Mouse (Mus musculus) forebrain, embryonic 15.5 days (tissue): ENCODE measurements around the gene Gm37240. TPM values are rescaled to one million over a fixed set of nuclear protein-coding genes. Genes with fewer than 3 reads are reported as not detected.

ENCODE experiments used
- ATAC-seq: fragments of 200-750 bp; cut with Nextera tagmentation; replicated peaks from 2 replicates; pipeline ENCODE4 v1.8.0; 2017; ENCODE audit warnings: mild to moderate bottlenecking, moderate TSS enrichment, moderate library complexity
- H3K27ac ChIP-seq: fragments of 300-500 bp; sonication (generic); replicated peaks from 2 replicates; pipeline ENCODE4 v1.5.1; 2015; ENCODE audit warnings: mild to moderate bottlenecking, inconsistent platforms
- H3K27me3 ChIP-seq: fragments of 300-500 bp; sonication (generic); 2 replicates; pipeline ENCODE4 v1.6.1; 2015; ENCODE audit warnings: inconsistent platforms
- H3K36me3 ChIP-seq: fragments of 300-500 bp; sonication (generic); 2 replicates; pipeline ENCODE4 v1.6.1; 2015; ENCODE audit warnings: mild to moderate bottlenecking, inconsistent platforms
- H3K4me1 ChIP-seq: fragments of 300-500 bp; sonication (generic); 2 replicates; pipeline ENCODE4 v1.6.1; 2015; ENCODE audit warnings: inconsistent platforms
- H3K4me2 ChIP-seq: fragments of 300-500 bp; sonication (generic); replicated peaks from 2 replicates; pipeline ENCODE4 v1.6.1; 2015; ENCODE audit warnings: mild to moderate bottlenecking, inconsistent platforms
- H3K4me3 ChIP-seq: fragments of 300-500 bp; sonication (generic); 2 replicates; pipeline ENCODE4 v1.5.1; 2015; ENCODE audit warnings: mild to moderate bottlenecking, inconsistent platforms
- H3K9ac ChIP-seq: fragments of 300-500 bp; sonication (generic); replicated peaks from 2 replicates; pipeline ENCODE4 v1.6.1; 2015; ENCODE audit warnings: mild to moderate bottlenecking, inconsistent platforms
- H3K9me3 ChIP-seq: fragments of 300-500 bp; sonication (generic); 2 replicates; pipeline ENCODE4 v1.6.1; 2016; ENCODE audit warnings: inconsistent platforms
- WGBS: fragments of 180-500 bp; shearing (Covaris S2); methylation state at CpG from one replicate; pipeline ENCODE4 v1.1.7; 2015; ENCODE audit warnings: mixed read lengths; 5-methylcytosine and 5-hydroxymethylcytosine counted together
- polyA plus RNA-seq: library from polyadenylated mRNA; unstranded; fragments of >200 nt; fragmentation: Nextera tagmentation; extraction: Ambion mirVana; gene quantifications from 2 replicates; pipeline ENCODE4 v1.2.1, GENCODE M21; 2015

The Gm37240 gene
- polyA plus RNA-seq, 1 experiment from 2014 or later, result 2.2 TPM

- Histone ChIP-seq H3K36me3 (no peaks in the 10 kb centered on the region), H3K4me1 (no peaks in the 10 kb centered on the region), H3K4me3 (no peak overlapping the region), H3K9ac (no peak overlapping the region), H3K27ac (no peak overlapping the region), H3K9me3 (no peaks in the 10 kb centered on the region), H3K4me2 (no peak overlapping the region), H3K27me3 (no peaks in the 10 kb centered on the region)
- no peak for ATAC-seq
- WGBS, result 57% methylated on average over 6 of the region's 6 CpGs
These were observed 1350.3 kb downstream of the Gm37240 start for GRCm38 (mm10) chr3:84536987-84537386.

- H3K9me3 ChIP-seq, result no peaks in the 10 kb centered on the region
- H3K4me1 ChIP-seq, result no peaks in the 10 kb centered on the region
- ATAC-seq, result no peak
- H3K4me2 ChIP-seq, result no peak overlapping the region
- H3K9ac ChIP-seq, result no peak overlapping the region
- no peaks in the 10 kb centered on the region for H3K27me3 ChIP-seq
- no peaks in the 10 kb centered on the region for H3K36me3 ChIP-seq
- no peak overlapping the region for H3K4me3 ChIP-seq
- 62% methylated on average over 5 of the region's 5 CpGs for WGBS
- H3K27ac ChIP-seq, result no peak overlapping the region
These were observed 1354.1 kb downstream of the Gm37240 start for GRCm38 (mm10) chr3:84533227-84533626.

GRCm38 (mm10) chr3:84529021-84529420 lies 1358.3 kb downstream of the Gm37240 start:
- no peaks in the 10 kb centered on the region for H3K9me3 ChIP-seq
- no peaks in the 10 kb centered on the region for H3K27me3 ChIP-seq
- no peak overlapping the region for H3K4me2 ChIP-seq
- H3K4me3 ChIP-seq, result no peak overlapping the region
- H3K27ac ChIP-seq, result no peak overlapping the region
- WGBS, result 86% methylated on average over 2 of the region's 2 CpGs
- no peaks in the 10 kb centered on the region for H3K36me3 ChIP-seq
- ATAC-seq, result no peak
- H3K9ac ChIP-seq, result no peak overlapping the region
- H3K4me1 ChIP-seq, result no peaks in the 10 kb centered on the region

- no peaks in the 10 kb centered on the region for H3K36me3 ChIP-seq
- H3K27me3 ChIP-seq, result no peaks in the 10 kb centered on the region
- WGBS, result 90% methylated on average over 1 of the region's 1 CpGs
- H3K4me3 ChIP-seq, result no peak overlapping the region
- no peaks in the 10 kb centered on the region for H3K9me3 ChIP-seq
- no peak overlapping the region for H3K9ac ChIP-seq
- no peak overlapping the region for H3K4me2 ChIP-seq
- no peak for ATAC-seq
- no peaks in the 10 kb centered on the region for H3K4me1 ChIP-seq
- H3K27ac ChIP-seq, result no peak overlapping the region
These were observed 1362.4 kb downstream of the Gm37240 start for GRCm38 (mm10) chr3:84524952-84525351.

- Histone ChIP-seq H3K27ac (no peak overlapping the region), H3K9ac (no peak overlapping the region), H3K9me3 (no peaks in the 10 kb centered on the region), H3K27me3 (no peaks in the 10 kb centered on the region), H3K36me3 (no peaks in the 10 kb centered on the region; the same call in 1 of the 2 replicates), H3K4me2 (no peak overlapping the region), H3K4me1 (0 out of 2 replicates have a peak, but pooled peaks cover 4% of the 10 kb centered on the region), H3K4me3 (no peak overlapping the region)
- ATAC-seq, result no peak
- WGBS, result 93% methylated on average over 3 of the region's 3 CpGs
These were observed 1371.2 kb downstream of the Gm37240 start for GRCm38 (mm10) chr3:84516163-84516562.

- no peaks in the 10 kb centered on the region for H3K9me3 ChIP-seq
- WGBS, result 66% methylated on average over 6 of the region's 6 CpGs
These were observed 1374.4 kb downstream of the Gm37240 start for GRCm38 (mm10) chr3:84512774-84513515.

GRCm38 (mm10) chr3:84505193-84505592 lies 1382.1 kb downstream of the Gm37240 start:
- H3K4me2 ChIP-seq, result no peak overlapping the region
- no peak for ATAC-seq
- H3K4me1 ChIP-seq, result no peaks in the 10 kb centered on the region
- no peak overlapping the region for H3K4me3 ChIP-seq
- 88% methylated on average over 4 of the region's 4 CpGs for WGBS
- H3K36me3 ChIP-seq, result no peaks in the 10 kb centered on the region
- H3K9me3 ChIP-seq, result no peaks in the 10 kb centered on the region
- no peak overlapping the region for H3K9ac ChIP-seq
- H3K27me3 ChIP-seq, result no peaks in the 10 kb centered on the region
- no peak overlapping the region for H3K27ac ChIP-seq

More at GRCm38 (mm10) chr3:84512774-84513515, 1374.4 kb downstream of the Gm37240 start:
- no peak overlapping the region for H3K9ac ChIP-seq
- H3K36me3 ChIP-seq, result no peaks in the 10 kb centered on the region
- H3K27me3 ChIP-seq, result no peaks in the 10 kb centered on the region
- 0 out of 2 replicates have a peak, but pooled peaks cover 4% of the 10 kb centered on the region for H3K4me1 ChIP-seq
- H3K4me2 ChIP-seq, result no peak overlapping the region
- ATAC-seq, result no peak
- no peak overlapping the region for H3K4me3 ChIP-seq
- no peak overlapping the region for H3K27ac ChIP-seq

GRCm38 (mm10) chr3:84504291-84504690 lies 1383.0 kb downstream of the Gm37240 start:
- H3K36me3 ChIP-seq, result no peaks in the 10 kb centered on the region
- H3K9me3 ChIP-seq, result no peaks in the 10 kb centered on the region
- H3K27ac ChIP-seq, result no peak overlapping the region
- no peak for ATAC-seq
- no peaks in the 10 kb centered on the region for H3K27me3 ChIP-seq
- H3K4me3 ChIP-seq, result no peak overlapping the region
- 90% methylated on average over 8 of the region's 8 CpGs for WGBS
- H3K9ac ChIP-seq, result no peak overlapping the region
- H3K4me1 ChIP-seq, result no peaks in the 10 kb centered on the region
- no peak overlapping the region for H3K4me2 ChIP-seq

GRCm38 (mm10) chr3:84502101-84502500 lies 1385.2 kb downstream of the Gm37240 start:
- WGBS, result 86% methylated on average over 2 of the region's 2 CpGs
- Histone ChIP-seq H3K4me1 (no peaks in the 10 kb centered on the region), H3K4me2 (no peak overlapping the region), H3K9me3 (no peaks in the 10 kb centered on the region), H3K27me3 (no peaks in the 10 kb centered on the region), H3K36me3 (no peaks in the 10 kb centered on the region), H3K9ac (no peak overlapping the region), H3K27ac (no peak overlapping the region), H3K4me3 (no peak overlapping the region)
- no peak for ATAC-seq

- no peak overlapping the region for H3K4me3 ChIP-seq
- no peaks in the 10 kb centered on the region for H3K27me3 ChIP-seq
- H3K9me3 ChIP-seq, result no peaks in the 10 kb centered on the region
- H3K27ac ChIP-seq, result no peak overlapping the region
- H3K4me1 ChIP-seq, result no peaks in the 10 kb centered on the region
- no peak for ATAC-seq
- 0 out of 2 replicates have a peak, but pooled peaks cover 3% of the 10 kb centered on the region for H3K36me3 ChIP-seq
- no peak overlapping the region for H3K9ac ChIP-seq
- WGBS, result 79% methylated on average over 10 of the region's 10 CpGs
- no peak overlapping the region for H3K4me2 ChIP-seq
These were observed 1386.8 kb downstream of the Gm37240 start for GRCm38 (mm10) chr3:84500491-84500890.

GRCm38 (mm10) chr3:84497718-84498117 lies 1389.6 kb downstream of the Gm37240 start:
- no peak overlapping the region for H3K4me3 ChIP-seq
- H3K27ac ChIP-seq, result no peak overlapping the region
- no peak for ATAC-seq
- 87% methylated on average over 11 of the region's 11 CpGs for WGBS
- H3K27me3 ChIP-seq, result no peaks in the 10 kb centered on the region
- 0 out of 2 replicates have a peak, but pooled peaks cover 3% of the 10 kb centered on the region for H3K36me3 ChIP-seq
- no peak overlapping the region for H3K4me2 ChIP-seq
- no peak overlapping the region for H3K9ac ChIP-seq
- H3K9me3 ChIP-seq, result no peaks in the 10 kb centered on the region
- H3K4me1 ChIP-seq, result no peaks in the 10 kb centered on the region

GRCm38 (mm10) chr3:84492657-84493056 lies 1394.7 kb downstream of the Gm37240 start:
- 95% methylated on average over 8 of the region's 8 CpGs for WGBS
- Histone ChIP-seq H3K36me3 (0 out of 2 replicates have a peak, but pooled peaks cover 3% of the 10 kb centered on the region), H3K4me1 (no peaks in the 10 kb centered on the region), H3K9ac (no peak overlapping the region), H3K4me3 (no peak overlapping the region), H3K4me2 (no peak overlapping the region), H3K27me3 (no peaks in the 10 kb centered on the region), H3K27ac (no peak overlapping the region), H3K9me3 (no peaks in the 10 kb centered on the region)
- ATAC-seq, result no peak

GRCm38 (mm10) chr3:84492148-84492547 lies 1395.2 kb downstream of the Gm37240 start:
- H3K9ac ChIP-seq, result no peak overlapping the region
- no peak for ATAC-seq
- no peaks in the 10 kb centered on the region for H3K27me3 ChIP-seq
- H3K4me3 ChIP-seq, result no peak overlapping the region
- H3K27ac ChIP-seq, result no peak overlapping the region
- WGBS, result 78% methylated on average over 4 of the region's 4 CpGs
- H3K4me2 ChIP-seq, result no peak overlapping the region
- no peaks in the 10 kb centered on the region for H3K9me3 ChIP-seq
- H3K4me1 ChIP-seq, result no peaks in the 10 kb centered on the region
- 0 out of 2 replicates have a peak, but pooled peaks cover 3% of the 10 kb centered on the region for H3K36me3 ChIP-seq
